10 mouse cellular contexts compared by ENCODE assay signal in the genomic region with DNA sequence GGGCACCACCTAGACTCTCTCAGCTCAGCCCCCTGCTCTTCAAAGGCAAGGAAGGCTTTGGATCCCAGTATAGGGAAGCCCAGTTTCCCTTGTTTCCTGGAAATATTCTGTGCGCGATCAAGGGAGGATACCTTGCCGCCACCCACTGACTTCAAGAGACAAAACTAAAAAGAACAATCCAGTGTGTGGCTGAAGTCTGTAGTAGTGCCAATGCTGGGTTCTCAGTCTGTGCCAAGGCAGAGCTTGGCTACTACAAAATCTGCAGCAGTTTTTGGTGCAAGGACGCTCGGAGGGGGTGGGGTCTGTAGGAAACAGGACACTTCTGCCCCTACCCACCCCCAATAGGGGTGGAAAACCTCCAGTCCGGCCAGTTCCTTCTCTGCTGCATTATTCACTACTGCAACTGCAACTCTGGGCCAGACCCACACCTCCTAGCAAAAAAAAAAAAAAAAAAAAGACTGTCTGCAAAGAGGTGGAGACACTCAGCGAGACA. TPM values are rescaled to one million over a fixed set of nuclear protein-coding genes. Genes with fewer than 3 reads are reported as not detected.
DNase-seq lines count a peak whose midpoint lies in the region; ATAC-seq lines count a peak whose summit lies in the region.
"Had no signal": no experiment of that assay in that cellular context is flagged by ENCODE, and none has a peak within 500 bp of the region (broad histone marks: within the 10 kb centered on the region; RNA-seq: fewer than 3 reads in every experiment).

No protein-coding gene starts in this region.

- no peak overlapping the region for H3K9ac ChIP-seq in limb, embryonic 12.5 days (replicated peaks)
- peak overlapping the region; percentile 32 for H3K9ac ChIP-seq in intestine, embryonic 15.5 days
- no peak overlapping the region; the same call in 1 of the 2 replicates for H3K9ac ChIP-seq in neural tube, embryonic 14.5 days (replicated peaks; ENCODE audit: low read depth, low read length)

- peaks cover 9% of the 10 kb centered on the region; the same call in 1 of the 2 replicates for H3K36me3 ChIP-seq in limb, embryonic 12.5 days
- H3K36me3 ChIP-seq in limb, embryonic 10.5 days = peaks cover 5% of the 10 kb centered on the region; the same call in 1 of the 2 replicates
- no peaks in the 10 kb centered on the region for H3K36me3 ChIP-seq in intestine, embryonic 15.5 days
- H3K36me3 ChIP-seq in neural tube, embryonic 14.5 days (ENCODE audit: control insufficient read depth, insufficient read depth, low read length) = no peaks in the 10 kb centered on the region

- H3K4me3 ChIP-seq in limb, embryonic 12.5 days (replicated peaks) = no peak overlapping the region
- H3K4me3 ChIP-seq in limb, embryonic 10.5 days = no peak overlapping the region
- H3K4me3 ChIP-seq in intestine, embryonic 15.5 days (replicated peaks) = no peak overlapping the region
- peak overlapping the region; percentile 88 for H3K4me3 ChIP-seq in neural tube, embryonic 14.5 days (ENCODE audit: low read depth, low read length)

- 61% methylated on average over 7 of the region's 7 CpGs for WGBS in limb, embryonic 12.5 days
- 59% methylated on average over 7 of the region's 7 CpGs for WGBS in limb, embryonic 10.5 days
- WGBS in intestine, embryonic 15.5 days = 61% methylated on average over 7 of the region's 7 CpGs
- 48% methylated on average over 7 of the region's 7 CpGs for WGBS in neural tube, embryonic 14.5 days

- H3K9me3 ChIP-seq in limb, embryonic 12.5 days = no peaks in the 10 kb centered on the region
- H3K9me3 ChIP-seq in limb, embryonic 10.5 days (replicated peaks) = no peaks in the 10 kb centered on the region
- H3K9me3 ChIP-seq in intestine, embryonic 15.5 days = no peaks in the 10 kb centered on the region
- H3K9me3 ChIP-seq in neural tube, embryonic 14.5 days (ENCODE audit: control insufficient read depth, low read length) = no peaks in the 10 kb centered on the region

- no peak for ATAC-seq in limb, embryonic 12.5 days (ENCODE audit: insufficient number of reproducible peaks, insufficient read depth, low FRiP score, low TSS enrichment, low read depth)
- ATAC-seq in intestine, embryonic 15.5 days = no peak
- ATAC-seq in neural tube, embryonic 14.5 days (ENCODE audit: low read depth) = no peak
- no peak for ATAC-seq in CD4-positive, CD25-positive, alpha-beta regulatory T cell, adult 4 months

- peak; percentile 49 for DNase-seq in adrenal gland, adult 2 months
- no peak for DNase-seq in adrenal gland, postnatal 4 days (ENCODE audit: low spot score in 2 of 2)
- no peak for DNase-seq in limb, embryonic 10.5 days (ENCODE audit: low spot score)
- DNase-seq in ovary, postnatal 10 days (ENCODE audit: low spot score) = no peak
- DNase-seq: kidney, adult 8-10 months had no signal

- peak overlapping the region; percentile 98 for H3K4me2 ChIP-seq in limb, embryonic 12.5 days
- H3K4me2 ChIP-seq in intestine, embryonic 15.5 days (replicated peaks) = peak overlapping the region; percentile 96
- peak overlapping the region; percentile 84 for H3K4me2 ChIP-seq in neural tube, embryonic 14.5 days (ENCODE audit: low read depth, low read length)

- peaks cover 57% of the 10 kb centered on the region for H3K4me1 ChIP-seq in limb, embryonic 12.5 days (replicated peaks)
- peaks cover 85% of the 10 kb centered on the region for H3K4me1 ChIP-seq in limb, embryonic 10.5 days
- peaks cover 68% of the 10 kb centered on the region for H3K4me1 ChIP-seq in intestine, embryonic 15.5 days (replicated peaks)
- H3K4me1 ChIP-seq in neural tube, embryonic 14.5 days (ENCODE audit: control insufficient read depth, insufficient read depth, low read length) = peaks cover 61% of the 10 kb centered on the region

- no peak overlapping the region for H3K27ac ChIP-seq in limb, embryonic 12.5 days
- H3K27ac ChIP-seq in limb, embryonic 10.5 days = no peak overlapping the region
- H3K27ac ChIP-seq in intestine, embryonic 15.5 days = no peak overlapping the region
- H3K27ac ChIP-seq in neural tube, embryonic 14.5 days (ENCODE audit: low read depth, low read length) = no peak overlapping the region

- peaks cover 16% of the 10 kb centered on the region for H3K27me3 ChIP-seq in limb, embryonic 12.5 days
- H3K27me3 ChIP-seq in limb, embryonic 10.5 days (ENCODE audit: low read depth, poor library complexity, severe bottlenecking) = peaks cover 27% of the 10 kb centered on the region
- no peaks in the 10 kb centered on the region for H3K27me3 ChIP-seq in intestine, embryonic 15.5 days (replicated peaks)
- no peaks in the 10 kb centered on the region for H3K27me3 ChIP-seq in neural tube, embryonic 14.5 days (ENCODE audit: control insufficient read depth, insufficient read depth, low read length)

RNA-seq across cellular contexts. Expression of gene Ccdc85c, which starts 3.0 kb away (rescaled TPM):
- total RNA-seq in adrenal gland, adult 2 months (2021) = 10 to 100 TPM; 19.0 to 26.9 TPM
- polyA plus RNA-seq in adrenal gland, adult 2 months (2012; rRNA removed) = 35.3 and 38.0 TPM in 2 replicates
- total RNA-seq in adrenal gland, postnatal 4 days (2021) = 10 to 100 TPM; 29.6 to 29.9 TPM
- 5.2 and 6.6 TPM in 2 replicates for polyA plus RNA-seq in limb, embryonic 12.5 days (2016; fragmentation: Nextera tagmentation; extraction: Ambion mirVana)
- polyA plus RNA-seq in limb, embryonic 10.5 days (2016; fragmentation: Nextera tagmentation; extraction: Ambion mirVana) = 5.4 and 6.2 TPM in 2 replicates
- polyA plus RNA-seq in intestine, embryonic 15.5 days (2015; fragmentation: Nextera tagmentation; extraction: Ambion mirVana) = 8.7 and 9.3 TPM in 2 replicates
- polyA plus RNA-seq in neural tube, embryonic 14.5 days (2014; fragmentation: Nextera tagmentation; extraction: Ambion mirVana) = 15.3 and 17.3 TPM in 2 replicates
- under 1 TPM; 0.27 to 0.46 TPM for polyA plus RNA-seq in CD4-positive, CD25-positive, alpha-beta regulatory T cell, adult 4 months (2017; shearing (Covaris generic))

RNA-seq across cellular contexts. Expression of gene Hhipl1, which starts 33.9 kb away (rescaled TPM):
- under 1 TPM; 0.69 to 0.76 TPM for total RNA-seq in adrenal gland, adult 2 months (2021)
- polyA plus RNA-seq in adrenal gland, adult 2 months (2012; rRNA removed) = 0.85 and 1.4 TPM in 2 replicates
- total RNA-seq in adrenal gland, postnatal 4 days (2021) = 1 to 10 TPM; 1.1 to 1.3 TPM
- 0.50 and 0.53 TPM in 2 replicates for polyA plus RNA-seq in limb, embryonic 12.5 days (2016; fragmentation: Nextera tagmentation; extraction: Ambion mirVana)
- 0.06 and 0.21 TPM in 2 replicates for polyA plus RNA-seq in limb, embryonic 10.5 days (2016; fragmentation: Nextera tagmentation; extraction: Ambion mirVana)
- 0.55 and 0.69 TPM in 2 replicates for polyA plus RNA-seq in intestine, embryonic 15.5 days (2015; fragmentation: Nextera tagmentation; extraction: Ambion mirVana)
- 2.0 and 2.3 TPM in 2 replicates for polyA plus RNA-seq in neural tube, embryonic 14.5 days (2014; fragmentation: Nextera tagmentation; extraction: Ambion mirVana)
- polyA plus RNA-seq in CD4-positive, CD25-positive, alpha-beta regulatory T cell, adult 4 months (2017; shearing (Covaris generic)) = not detected
- total RNA-seq: megakaryocyte progenitor cell, adult 5-6 weeks had no signal
